Mouse (Mus musculus): Measurements from ENCODE around the gene Suclg1.

Suclg1 gene

GRCm38 (mm10) chr6:73248237-73249048, at the start of gene Suclg1:
Gene Suclg1, plus strand, starts transcription at chr6:73248382.
- DNase-seq = peak; percentile 90

DNA sequence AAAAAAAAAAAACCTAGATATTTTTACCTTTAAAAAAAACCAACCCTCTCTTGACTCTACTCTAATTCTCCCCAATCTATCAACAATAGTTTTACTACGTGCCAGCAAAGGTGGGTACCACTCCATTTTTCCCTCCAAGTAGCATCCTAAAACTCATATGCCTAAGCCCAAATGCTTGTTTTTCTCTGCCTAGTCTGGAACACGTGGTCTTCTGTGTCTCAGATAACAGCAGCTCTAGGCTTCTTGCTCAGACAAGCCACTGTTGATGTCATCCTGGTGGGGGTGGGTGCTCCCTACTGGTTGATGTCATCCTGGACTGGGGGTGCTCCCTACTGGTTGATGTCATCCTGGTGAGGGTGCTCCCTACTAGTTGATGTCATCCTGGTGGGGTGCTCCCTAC, 44.5 kb upstream of the Suclg1 start:
- DNase-seq = no peak

- no peak for DNase-seq
These were observed 43.2 kb upstream of the Suclg1 start for GRCm38 (mm10) chr6:73204937-73205336.

DNA sequence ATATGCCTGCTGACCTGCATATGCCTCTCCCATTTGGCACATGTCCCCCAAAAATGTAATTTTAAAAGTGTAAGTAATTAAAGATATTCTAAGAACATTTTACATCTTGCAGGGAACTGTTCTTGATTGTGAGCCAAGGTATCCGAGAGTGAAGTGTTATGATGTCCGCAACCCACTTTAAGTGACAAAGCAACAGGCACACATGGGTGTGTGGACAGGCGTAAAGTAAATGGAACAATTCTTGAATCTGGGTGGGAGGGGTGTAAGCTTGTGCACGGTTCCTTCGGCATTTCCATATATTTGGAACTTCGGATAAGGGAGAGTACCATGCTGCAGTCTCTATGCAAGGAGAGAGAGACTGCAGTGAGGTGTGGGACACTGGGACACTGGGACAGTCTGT, 38.6 kb upstream of the Suclg1 start:
- DNase-seq = no peak

- no peak for DNase-seq
These were observed 37.7 kb upstream of the Suclg1 start for GRCm38 (mm10) chr6:73210445-73210972.

DNA sequence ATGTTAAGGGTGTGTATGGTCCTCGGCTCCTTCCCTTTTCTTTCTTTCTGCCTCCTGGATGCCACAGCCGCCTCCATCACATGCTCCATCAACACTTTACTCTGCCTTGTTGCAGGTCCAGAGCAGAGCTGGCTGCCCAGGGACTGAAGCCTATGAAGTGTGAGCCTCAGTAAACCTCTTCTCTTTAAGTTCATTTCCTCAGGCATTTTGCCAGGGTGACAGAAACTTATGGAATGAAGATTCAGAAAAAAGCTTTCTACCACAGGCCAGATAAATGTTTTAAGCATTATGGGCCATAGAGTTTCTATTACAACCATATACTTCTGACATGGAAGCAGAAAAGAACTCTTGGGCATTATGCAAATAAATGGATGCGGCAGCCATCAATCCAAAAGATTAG, 37.1 kb upstream of the Suclg1 start:
- no peak for DNase-seq

DNA sequence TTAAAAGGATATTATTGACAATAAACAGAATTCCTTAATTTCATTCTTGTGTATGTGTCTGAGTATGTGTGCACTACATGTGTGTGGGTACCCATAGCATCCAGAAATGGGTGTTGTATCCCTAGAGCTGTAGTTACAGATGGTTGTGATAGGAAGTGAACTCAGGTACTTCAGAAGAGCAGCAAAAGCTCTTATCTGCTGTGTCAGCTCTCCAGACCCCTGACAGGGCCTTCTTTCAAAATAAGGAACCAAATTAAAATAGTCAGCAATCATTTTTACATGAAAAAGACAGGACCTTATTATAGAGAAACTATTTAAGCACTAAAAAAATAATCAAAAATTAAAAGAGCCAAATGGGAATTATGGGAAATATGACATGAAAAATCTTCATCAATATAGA, 36.6 kb upstream of the Suclg1 start:
- no peak for DNase-seq

GRCm38 (mm10) chr6:73221189-73221957, 26.8 kb upstream of the Suclg1 start, which contains the start of gene Dnah6:
Gene Dnah6, minus strand, starts transcription at chr6:73221651.
- DNase-seq = peak; percentile 94

GRCm38 (mm10) chr6:73221958-73222735, 26.0 kb upstream of the Suclg1 start:
- no peak for DNase-seq

DNA sequence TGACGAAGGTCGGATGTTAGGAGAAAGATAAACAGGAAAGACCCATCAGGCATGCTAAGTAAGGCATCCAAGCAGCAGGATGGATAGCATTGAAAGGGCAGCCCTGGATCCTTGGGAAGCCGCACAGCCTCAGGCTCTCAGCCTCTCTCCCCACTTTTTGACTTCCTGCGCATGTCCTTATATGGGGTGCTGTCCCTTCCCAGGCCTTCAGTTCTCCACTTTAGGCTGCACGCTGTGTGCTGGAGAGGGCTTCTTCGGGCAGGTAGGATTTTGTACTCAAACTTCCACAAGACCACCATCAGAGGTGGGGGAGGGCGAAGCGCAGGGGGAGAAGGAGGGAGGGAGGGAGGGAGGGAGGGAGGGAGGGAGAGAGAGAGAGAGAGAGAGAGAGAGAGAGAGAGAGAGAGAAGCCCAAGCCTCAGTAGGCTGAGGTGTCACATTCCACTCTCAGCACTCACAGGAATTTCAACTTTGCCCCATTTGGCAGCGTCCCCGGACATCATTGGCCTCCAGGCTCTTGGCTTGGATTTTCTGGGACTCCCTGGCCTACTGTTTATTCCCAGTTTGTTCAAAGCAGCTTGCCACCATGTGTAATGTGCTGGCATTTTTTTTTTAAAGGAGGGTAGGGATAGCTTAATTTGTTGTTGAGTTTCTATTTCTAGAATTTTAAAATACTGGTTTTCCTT, 25.2 kb upstream of the Suclg1 start:
- DNase-seq = peak; percentile 60

GRCm38 (mm10) chr6:73227376-73228158, 20.6 kb upstream of the Suclg1 start:
- no peak for DNase-seq

GRCm38 (mm10) chr6:73228408-73228807, 19.8 kb upstream of the Suclg1 start:
- DNase-seq = no peak

- DNase-seq = no peak
These were observed 19.3 kb upstream of the Suclg1 start for GRCm38 (mm10) chr6:73228881-73229280.

GRCm38 (mm10) chr6:73232152-73232584, 16.0 kb upstream of the Suclg1 start:
- no peak for DNase-seq

DNA sequence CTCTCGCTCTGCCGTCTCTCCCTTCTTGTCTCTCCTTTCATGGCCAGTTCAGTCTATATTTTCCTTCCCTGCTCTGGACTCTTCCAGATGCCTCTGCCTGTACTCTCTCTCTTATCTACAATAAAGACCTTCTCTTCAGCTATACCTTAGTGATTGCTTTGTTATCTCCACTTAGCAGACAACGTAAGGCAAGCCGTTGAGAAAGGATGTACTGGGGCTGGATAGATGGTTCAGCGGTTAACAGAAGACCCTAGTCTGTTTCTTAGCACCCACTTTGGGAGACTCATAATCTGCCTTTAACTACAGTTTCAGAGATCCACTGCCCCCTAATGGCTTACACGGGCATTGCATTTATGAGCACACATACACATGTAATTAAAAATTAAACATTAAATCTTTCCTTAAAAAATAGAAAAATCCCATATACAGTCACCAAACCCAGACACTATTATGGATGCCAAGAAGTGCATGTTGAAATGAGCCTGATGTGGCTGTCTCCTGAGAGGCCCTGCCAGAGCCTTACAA, 14.9 kb upstream of the Suclg1 start:
- DNase-seq = no peak

GRCm38 (mm10) chr6:73234302-73234900, 13.8 kb upstream of the Suclg1 start:
- no peak for DNase-seq

DNA sequence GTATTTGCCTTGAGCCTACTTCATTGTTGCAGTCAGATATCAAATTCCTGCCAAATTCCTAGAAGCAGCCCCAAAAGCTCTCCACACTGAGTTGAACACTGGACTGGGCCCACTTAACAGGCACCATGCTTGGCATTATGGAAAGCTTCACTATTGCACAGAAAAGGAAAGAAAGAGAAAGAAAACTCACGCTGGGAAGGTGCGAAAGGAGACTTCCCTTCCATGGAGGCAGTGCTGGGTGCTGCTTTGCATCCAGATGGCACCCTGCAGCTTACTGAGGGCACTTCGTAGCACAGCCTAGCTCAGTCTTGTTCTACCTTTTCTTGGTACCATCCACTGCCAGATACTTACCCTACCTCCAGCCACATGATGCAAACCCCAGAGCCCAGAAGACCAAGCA, 12.5 kb upstream of the Suclg1 start:
- no peak for DNase-seq

GRCm38 (mm10) chr6:73246821-73247220, 1.4 kb upstream of the Suclg1 start:
- no peak for DNase-seq

- peak; percentile 36 for DNase-seq
These were observed 730 bp upstream of the Suclg1 start for GRCm38 (mm10) chr6:73247452-73247851.

- DNase-seq = peak; percentile 73
These were observed 854 bp downstream of the Suclg1 start for GRCm38 (mm10) chr6:73249049-73249422.

DNA sequence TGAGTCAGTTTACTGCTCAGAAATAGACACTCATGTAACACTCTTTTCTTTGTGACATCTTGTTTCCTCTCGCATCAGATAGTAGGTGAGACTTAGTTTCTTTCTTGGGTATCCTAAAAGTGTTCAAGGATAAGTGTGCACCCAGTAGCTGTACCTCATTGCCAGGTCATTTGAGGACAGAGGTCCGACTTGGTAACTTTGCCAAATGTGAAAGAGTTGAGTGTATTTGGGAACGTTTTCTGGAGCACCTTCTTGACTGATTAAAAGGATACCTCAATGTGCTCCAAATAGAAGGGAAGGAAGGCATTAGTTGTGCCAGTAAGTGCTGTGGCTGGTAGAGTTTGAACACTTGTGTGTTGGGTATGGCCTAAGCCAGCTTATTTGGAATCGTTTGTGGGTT, 1.7 kb downstream of the Suclg1 start:
- no peak for DNase-seq
